Mouse (Mus musculus) cortical plate, adult 2 months (tissue): ENCODE data around the gene Irx2. TPM values are rescaled to one million over a fixed set of nuclear protein-coding genes. Genes with fewer than 3 reads are reported as not detected.

ENCODE experiments used
- H3K27ac ChIP-seq: fragments of 200-500 bp; 2 replicates; pipeline ENCODE4 v1.5.1; 2012; ENCODE audit warnings: low read length, control low read depth, inconsistent platforms; ENCODE audit not compliant: insufficient read depth
- H3K4me1 ChIP-seq: fragments of 200-500 bp; 2 replicates; pipeline ENCODE4 v1.6.1; 2011; ENCODE audit warnings: low read length; ENCODE audit not compliant: control insufficient read depth, insufficient read depth
- H3K4me3 ChIP-seq: fragments of 200-500 bp; 2 replicates; pipeline ENCODE4 v1.5.1; 2011; ENCODE audit warnings: mild to moderate bottlenecking, low read length, control low read depth; ENCODE audit not compliant: insufficient read depth
- CTCF ChIP-seq: fragments of 200-500 bp; IDR thresholded peaks from 2 replicates; pipeline ENCODE4 v1.5.1; 2011; ENCODE audit warnings: mild to moderate bottlenecking, control low read depth, low read length; ENCODE audit not compliant: insufficient read depth; ENCODE audit errors: extremely low read depth
- POLR2A ChIP-seq: fragments of 200-500 bp; IDR thresholded peaks from 2 replicates; pipeline ENCODE4 v1.6.1; 2011; ENCODE audit warnings: mild to moderate bottlenecking, low read length, control low read depth; ENCODE audit not compliant: insufficient read depth; ENCODE audit errors: extremely low read depth
- polyA plus RNA-seq: library from polyadenylated mRNA; depleted of rRNA; stranded (reverse); fragments of >200 nt; gene quantifications from 2 replicates; pipeline ENCODE4 v1.2.3, GENCODE M21; 2012

Gene Irx2
- polyA plus RNA-seq, 1 experiment, result not detected

DNA sequence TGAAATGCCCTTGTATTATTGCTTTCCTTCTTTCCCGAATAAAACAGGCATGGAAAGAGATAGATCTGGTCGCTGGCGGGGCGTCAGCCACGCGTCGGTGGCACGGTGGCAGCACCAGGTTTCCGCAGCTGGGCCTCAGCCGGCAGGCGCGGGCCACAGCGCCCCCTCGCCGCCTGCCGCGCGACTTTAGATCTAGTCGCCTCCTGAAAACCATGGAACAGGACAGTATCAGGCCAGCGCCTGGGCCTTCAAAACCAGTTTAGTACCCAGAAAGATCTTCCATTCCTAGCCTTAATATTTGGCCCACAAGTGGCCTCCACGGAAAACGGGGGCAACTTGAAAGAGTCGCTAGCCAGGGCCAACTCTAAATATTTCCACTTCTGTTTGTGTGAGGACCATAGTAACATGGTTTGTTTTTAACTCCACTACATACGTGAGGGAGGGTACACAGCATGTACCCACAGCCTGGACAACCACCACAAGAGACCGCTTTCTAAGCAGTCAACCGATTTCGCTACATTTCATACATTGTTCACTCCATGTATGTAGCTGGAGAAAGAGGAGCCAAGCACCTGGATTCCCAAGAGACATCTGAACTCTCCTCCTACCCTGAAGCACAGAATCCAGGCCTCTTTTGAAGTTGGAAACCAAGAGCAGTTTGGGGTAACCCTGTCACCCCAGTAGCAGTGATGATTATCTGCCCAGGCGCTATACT is 3.2 kb upstream of the Irx2 start:
- no peak for TF ChIP-seq CTCF
- TF ChIP-seq POLR2A, result no peak
- Histone ChIP-seq H3K4me3 (no peak overlapping the region), H3K27ac (no peak overlapping the region), H3K4me1 (no peaks in the 10 kb centered on the region)

DNA sequence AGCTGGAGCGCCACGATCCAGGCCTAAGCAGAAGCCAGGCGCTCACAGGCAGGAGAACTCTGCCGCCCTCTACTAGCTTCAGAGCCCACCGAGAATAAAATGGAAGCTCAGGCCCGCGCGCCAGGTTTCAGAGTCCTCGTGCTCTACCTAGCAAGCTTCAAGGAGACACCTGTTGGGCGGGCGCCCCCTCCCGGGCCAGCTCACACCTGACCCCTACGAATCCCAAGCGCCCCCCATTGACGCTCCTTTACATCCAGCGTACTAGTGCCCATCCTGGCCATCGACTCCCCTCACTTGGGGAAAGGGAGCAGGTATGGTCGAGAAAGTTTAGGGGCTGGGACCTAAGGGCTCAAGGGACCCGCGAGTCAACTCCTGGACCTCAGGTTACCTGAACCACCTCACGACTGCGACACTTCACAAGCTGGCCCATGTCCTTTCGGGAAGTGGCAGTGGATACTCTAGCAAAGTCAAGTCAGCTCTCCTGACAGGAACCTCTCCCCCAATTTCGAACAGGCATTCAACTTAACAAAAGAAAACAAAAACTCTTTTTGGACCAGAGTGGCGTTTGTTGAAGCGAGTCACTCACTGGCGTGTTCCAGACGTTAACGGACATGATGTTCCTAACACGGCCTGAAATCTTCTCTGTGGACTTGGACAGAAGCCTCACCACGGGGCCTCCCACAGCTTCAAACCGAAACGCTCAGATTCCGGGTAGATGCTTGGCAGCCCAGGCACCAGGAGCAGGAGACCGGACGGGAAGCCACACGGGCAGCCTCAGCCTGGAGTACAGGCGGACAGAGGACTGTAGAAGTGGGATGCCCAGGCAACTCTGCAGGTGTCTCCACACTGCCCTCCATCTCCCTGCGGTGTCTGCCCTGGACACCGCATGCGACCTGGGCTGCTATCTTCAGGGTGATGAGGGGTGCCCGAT is 964 bp upstream of the Irx2 start:
- no peak overlapping the region for H3K4me3 ChIP-seq
- no peak for TF ChIP-seq POLR2A
- TF ChIP-seq CTCF, result no peak
- H3K4me1 ChIP-seq, result no peaks in the 10 kb centered on the region
- H3K27ac ChIP-seq, result no peak overlapping the region

DNA sequence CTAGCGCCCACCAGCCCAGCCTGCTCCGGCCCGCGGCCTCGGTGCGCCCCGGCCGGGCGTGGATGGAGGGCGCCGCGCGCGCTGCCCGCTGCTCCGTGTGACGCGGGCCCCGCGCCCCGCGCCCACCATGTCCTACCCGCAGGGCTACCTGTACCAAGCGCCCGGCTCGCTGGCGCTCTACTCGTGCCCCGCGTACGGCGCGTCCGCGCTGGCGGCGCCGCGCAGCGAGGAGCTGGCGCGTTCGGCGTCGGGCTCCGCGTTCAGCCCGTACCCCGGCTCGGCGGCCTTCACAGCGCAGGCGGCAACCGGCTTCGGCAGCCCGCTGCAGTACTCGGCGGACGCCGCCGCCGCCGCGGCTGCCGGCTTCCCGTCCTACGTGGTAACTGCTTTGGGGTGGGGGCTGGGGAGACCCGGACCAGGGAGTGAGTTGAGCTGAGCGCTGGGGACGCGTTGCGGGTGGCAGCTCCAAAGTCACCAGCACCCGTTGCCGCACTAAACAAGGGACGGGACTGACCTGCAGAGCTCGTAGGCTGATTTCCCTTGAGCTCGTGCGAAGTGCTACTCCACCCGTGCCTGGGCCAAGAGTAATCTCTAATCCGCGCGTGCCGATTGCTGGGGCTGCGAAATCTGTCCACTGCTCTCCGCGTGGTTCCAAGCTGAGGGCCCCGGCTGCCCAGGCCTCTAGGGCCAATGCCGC is 463 bp downstream of the Irx2 start:
- Histone ChIP-seq H3K4me1 (no peaks in the 10 kb centered on the region), H3K27ac (no peak overlapping the region), H3K4me3 (no peak overlapping the region)
- TF ChIP-seq CTCF (no peak), POLR2A (no peak)

DNA sequence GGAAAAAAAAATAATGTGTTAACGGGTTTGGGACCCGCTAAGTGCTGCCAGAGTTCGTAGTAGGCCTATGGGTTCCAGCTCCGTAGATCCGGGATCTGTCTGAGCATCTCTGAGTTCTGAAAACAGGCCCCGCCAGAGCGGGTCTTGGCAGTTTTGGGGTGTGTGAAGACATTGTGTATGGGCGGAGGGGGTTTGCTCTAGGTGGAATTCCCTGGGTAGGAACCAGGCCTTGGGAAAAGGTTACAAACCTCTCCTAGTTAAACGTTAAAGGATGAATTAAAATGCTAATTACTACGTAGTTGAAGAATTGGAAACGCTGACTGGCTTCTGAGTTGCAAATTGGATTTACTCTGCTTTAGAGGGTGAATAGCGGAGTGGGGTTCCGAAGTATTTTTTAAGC is 1.2 kb downstream of the Irx2 start:
- Histone ChIP-seq H3K27ac (no peak overlapping the region), H3K4me3 (no peak overlapping the region), H3K4me1 (no peaks in the 10 kb centered on the region)
- TF ChIP-seq CTCF, result no peak
- TF ChIP-seq POLR2A, result no peak

DNA sequence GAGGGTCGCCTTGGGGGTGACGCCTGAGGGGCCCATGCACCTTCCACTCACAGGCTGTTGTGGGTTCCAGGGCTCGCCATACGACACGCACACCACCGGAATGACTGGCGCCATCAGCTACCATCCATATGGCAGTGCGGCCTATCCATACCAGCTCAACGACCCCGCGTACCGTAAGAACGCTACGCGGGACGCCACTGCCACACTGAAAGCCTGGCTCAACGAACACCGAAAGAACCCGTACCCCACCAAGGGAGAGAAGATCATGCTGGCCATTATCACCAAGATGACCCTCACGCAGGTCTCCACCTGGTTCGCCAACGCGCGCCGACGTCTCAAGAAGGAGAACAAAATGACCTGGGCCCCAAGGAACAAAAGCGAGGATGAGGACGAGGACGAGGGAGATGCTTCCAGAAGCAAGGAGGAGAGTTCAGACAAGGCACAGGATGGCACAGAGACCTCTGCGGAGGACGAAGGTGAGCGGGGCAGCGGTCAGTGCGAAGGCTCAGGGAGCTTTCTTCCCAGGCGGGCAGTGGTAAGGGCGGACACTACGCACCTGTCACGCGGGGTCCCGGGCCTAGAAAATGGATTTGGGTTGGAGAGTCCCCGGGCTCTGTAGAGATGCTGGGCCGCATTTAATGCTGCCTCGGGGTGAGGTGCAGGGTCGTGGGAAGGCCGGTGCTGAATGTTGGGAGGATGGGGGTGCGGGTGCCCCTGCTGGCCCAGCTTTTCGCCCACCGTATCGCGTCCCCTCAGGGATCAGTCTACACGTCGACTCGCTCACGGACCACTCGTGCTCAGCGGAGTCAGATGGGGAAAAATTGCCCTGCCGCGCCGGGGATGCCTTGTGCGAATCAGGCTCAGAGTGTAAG is 2.1 kb downstream of the Irx2 start:
- Histone ChIP-seq H3K4me1 (no peaks in the 10 kb centered on the region), H3K27ac (no peak overlapping the region), H3K4me3 (no peak overlapping the region)
- no peak for TF ChIP-seq POLR2A
- no peak for TF ChIP-seq CTCF

DNA sequence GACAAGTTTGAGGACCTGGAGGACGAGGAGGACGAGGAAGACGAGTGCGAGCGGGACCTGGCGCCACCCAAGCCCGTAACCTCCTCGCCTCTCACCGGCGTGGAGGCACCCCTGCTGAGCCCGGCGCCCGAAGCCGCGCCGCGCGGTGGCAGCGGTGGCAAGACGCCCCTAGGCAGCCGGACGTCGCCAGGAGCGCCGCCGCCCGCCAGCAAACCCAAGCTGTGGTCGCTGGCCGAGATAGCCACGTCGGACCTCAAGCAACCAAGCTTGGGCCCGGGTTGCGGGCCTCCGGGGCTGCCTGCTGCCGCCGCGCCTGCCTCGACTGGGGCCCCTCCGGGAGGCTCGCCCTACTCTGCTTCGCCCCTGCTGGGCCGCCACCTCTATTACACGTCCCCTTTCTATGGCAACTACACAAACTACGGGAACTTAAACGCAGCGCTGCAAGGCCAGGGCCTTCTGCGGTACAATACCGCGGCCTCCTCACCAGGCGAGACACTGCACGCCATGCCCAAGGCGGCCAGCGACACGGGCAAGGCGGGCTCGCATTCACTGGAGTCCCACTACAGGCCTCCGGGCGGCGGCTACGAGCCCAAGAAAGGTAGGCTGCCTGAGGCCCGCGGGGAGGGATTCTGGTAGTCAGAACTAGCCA is 2.9 kb downstream of the Irx2 start:
- Histone ChIP-seq H3K4me3 (no peak overlapping the region), H3K4me1 (no peaks in the 10 kb centered on the region)

DNA sequence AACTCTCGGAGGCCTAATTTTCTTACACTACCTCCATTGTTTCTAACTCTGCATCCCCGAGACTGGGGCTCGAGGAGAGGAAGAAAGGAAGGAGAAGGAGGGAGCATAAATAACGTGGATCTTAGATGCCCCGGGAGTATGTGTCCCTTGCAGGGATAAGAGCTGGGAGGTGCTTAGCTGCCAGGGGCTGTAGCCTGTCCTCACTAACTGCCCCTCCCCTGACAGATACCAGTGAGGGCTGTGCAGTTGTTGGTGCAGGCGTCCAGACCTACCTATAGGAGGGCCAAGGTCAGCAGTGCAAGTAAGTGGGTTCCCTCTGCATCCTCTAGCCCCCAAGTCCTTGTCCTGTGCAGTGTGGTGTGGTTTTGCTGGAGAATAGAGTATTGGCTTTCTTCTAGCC is 3.7 kb downstream of the Irx2 start:
- Histone ChIP-seq H3K27ac (no peak overlapping the region), H3K4me3 (no peak overlapping the region), H3K4me1 (no peaks in the 10 kb centered on the region)
- TF ChIP-seq POLR2A (no peak), CTCF (no peak)

More for the DNA sequence above, 2.9 kb downstream of the Irx2 start:
- no peak for TF ChIP-seq POLR2A
- H3K27ac ChIP-seq, result no peak overlapping the region

DNA sequence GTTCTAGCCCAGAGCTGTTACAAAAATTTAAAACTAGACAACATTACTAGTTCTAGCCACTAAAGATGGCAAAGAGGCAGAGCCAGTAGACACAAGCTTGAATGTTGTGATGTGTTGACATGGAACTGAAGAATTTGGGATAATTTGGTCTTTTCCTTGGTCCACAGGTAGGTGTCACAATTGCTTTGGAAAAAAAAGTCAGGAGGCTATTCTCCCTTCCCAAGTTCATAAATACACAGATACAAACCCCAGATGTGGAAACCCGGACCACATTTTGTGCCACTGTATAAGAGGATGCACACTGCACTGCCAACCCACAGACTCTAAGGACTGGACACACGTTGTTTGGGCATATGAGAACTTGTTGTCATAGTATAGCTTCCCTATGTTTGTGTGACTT is 4.5 kb downstream of the Irx2 start:
- TF ChIP-seq POLR2A (no peak), CTCF (no peak)
- H3K4me1 ChIP-seq, result no peaks in the 10 kb centered on the region
- no peak overlapping the region for H3K4me3 ChIP-seq
- H3K27ac ChIP-seq, result no peak overlapping the region
